Mouse (Mus musculus) kidney, embryonic 15.5 days (tissue): ENCODE results near the gene Endod1. TPM values are rescaled to one million over a fixed set of nuclear protein-coding genes. Genes with fewer than 3 reads are reported as not detected.

Experiments
- ATAC-seq: fragments of 200-750 bp; cut with Nextera tagmentation; replicated peaks from 2 replicates; pipeline ENCODE4 v1.8.0; 2017; ENCODE audit warnings: moderate TSS enrichment; ENCODE audit not compliant: low FRiP score
- H3K27ac ChIP-seq: fragments of 300-500 bp; sonication (generic); 2 replicates; pipeline ENCODE4 v1.5.1; 2015; ENCODE audit warnings: mild to moderate bottlenecking, inconsistent platforms
- H3K27me3 ChIP-seq: fragments of 300-500 bp; sonication (generic); 2 replicates; pipeline ENCODE4 v1.6.1; 2015; ENCODE audit warnings: inconsistent platforms
- H3K36me3 ChIP-seq: fragments of 300-500 bp; sonication (generic); 2 replicates; pipeline ENCODE4 v1.6.1; 2015; ENCODE audit warnings: inconsistent platforms
- H3K4me1 ChIP-seq: fragments of 300-500 bp; sonication (generic); 2 replicates; pipeline ENCODE4 v1.6.1; 2015; ENCODE audit warnings: inconsistent platforms
- H3K4me2 ChIP-seq: fragments of 300-500 bp; sonication (generic); 2 replicates; pipeline ENCODE4 v1.6.1; 2015; ENCODE audit warnings: moderate library complexity, mild to moderate bottlenecking, inconsistent platforms
- H3K4me3 ChIP-seq: fragments of 300-500 bp; sonication (generic); replicated peaks from 2 replicates; pipeline ENCODE4 v1.5.1; 2015; ENCODE audit warnings: mild to moderate bottlenecking, inconsistent platforms
- H3K9ac ChIP-seq: fragments of 300-500 bp; sonication (generic); 2 replicates; pipeline ENCODE4 v1.6.1; 2015; ENCODE audit warnings: mild to moderate bottlenecking, inconsistent platforms
- H3K9me3 ChIP-seq: fragments of 300-500 bp; sonication (generic); replicated peaks from 2 replicates; pipeline ENCODE4 v1.6.1; 2016; ENCODE audit warnings: inconsistent platforms
- WGBS: fragments of 180-500 bp; shearing (Covaris S2); methylation state at CpG from one replicate; pipeline ENCODE4 v1.1.7; 2015; ENCODE audit warnings: mixed read lengths; 5-methylcytosine and 5-hydroxymethylcytosine counted together
- polyA plus RNA-seq: library from polyadenylated mRNA; unstranded; fragments of >200 nt; fragmentation: Nextera tagmentation; extraction: Ambion mirVana; gene quantifications from 2 replicates; pipeline ENCODE4 v1.2.1, GENCODE M21; 2015

The Endod1 gene
- polyA plus RNA-seq, 1 experiment from 2014 or later = 13.3 TPM

- H3K9ac ChIP-seq = no peak overlapping the region
- H3K9me3 ChIP-seq = no peaks in the 10 kb centered on the region
- H3K27me3 ChIP-seq = 0 out of 2 replicates have a peak, but pooled peaks cover 3% of the 10 kb centered on the region
- H3K4me1 ChIP-seq = peaks cover 22% of the 10 kb centered on the region
- ATAC-seq = no peak
- 86% methylated on average over 2 of the region's 2 CpGs for WGBS
- H3K36me3 ChIP-seq = no peaks in the 10 kb centered on the region
- no peak overlapping the region for H3K4me2 ChIP-seq
- H3K27ac ChIP-seq = no peak overlapping the region
- H3K4me3 ChIP-seq = no peak overlapping the region
Observed at GRCm38 (mm10) chr9:14378151-14378550, 3.2 kb downstream of the Endod1 start.

GRCm38 (mm10) chr9:14376149-14376548 is 5.2 kb downstream of the Endod1 start:
- Histone ChIP-seq H3K4me3 (no peak overlapping the region), H3K36me3 (no peaks in the 10 kb centered on the region), H3K27me3 (no peaks in the 10 kb centered on the region), H3K4me2 (no peak overlapping the region), H3K27ac (no peak overlapping the region), H3K9me3 (no peaks in the 10 kb centered on the region), H3K4me1 (peaks cover 11% of the 10 kb centered on the region; the same call in 1 of the 2 replicates), H3K9ac (no peak overlapping the region)
- ATAC-seq = no peak
- 90% methylated on average over 4 of the region's 4 CpGs for WGBS

GRCm38 (mm10) chr9:14372440-14372839 is 8.9 kb downstream of the Endod1 start:
- no peak overlapping the region for H3K27ac ChIP-seq
- no peak overlapping the region for H3K4me2 ChIP-seq
- H3K9ac ChIP-seq = no peak overlapping the region
- no peak for ATAC-seq
- H3K4me1 ChIP-seq = 0 out of 2 replicates have a peak, but pooled peaks cover 2% of the 10 kb centered on the region
- no peak overlapping the region for H3K4me3 ChIP-seq
- H3K9me3 ChIP-seq = no peaks in the 10 kb centered on the region
- no peaks in the 10 kb centered on the region for H3K27me3 ChIP-seq
- no peaks in the 10 kb centered on the region for H3K36me3 ChIP-seq

- no peak overlapping the region for H3K4me2 ChIP-seq
- H3K4me3 ChIP-seq = no peak overlapping the region
- ATAC-seq = peak; percentile 75; the same call in 1 of the 2 replicates
Observed at GRCm38 (mm10) chr9:14369271-14369670, 12.0 kb downstream of the Endod1 start.

GRCm38 (mm10) chr9:14367850-14368249 is 13.5 kb downstream of the Endod1 start:
- no peak for ATAC-seq

More at GRCm38 (mm10) chr9:14369271-14369670, 12.0 kb downstream of the Endod1 start:
- no peak overlapping the region for H3K9ac ChIP-seq
- no peak overlapping the region for H3K27ac ChIP-seq
- no peaks in the 10 kb centered on the region for H3K27me3 ChIP-seq
- no peaks in the 10 kb centered on the region for H3K36me3 ChIP-seq
- no peaks in the 10 kb centered on the region for H3K9me3 ChIP-seq
- no peaks in the 10 kb centered on the region for H3K4me1 ChIP-seq

GRCm38 (mm10) chr9:14365481-14366125 is 15.7 kb downstream of the Endod1 start:
- Histone ChIP-seq H3K4me1 (no peaks in the 10 kb centered on the region), H3K27ac (peak overlapping the region; percentile 45; the same call in 1 of the 2 replicates), H3K27me3 (no peaks in the 10 kb centered on the region), H3K4me3 (no peak overlapping the region), H3K4me2 (no peak overlapping the region), H3K9ac (no peak overlapping the region), H3K9me3 (no peaks in the 10 kb centered on the region), H3K36me3 (no peaks in the 10 kb centered on the region)
- no peak for ATAC-seq
- WGBS = 60% methylated on average over 4 of the region's 4 CpGs

More at GRCm38 (mm10) chr9:14367850-14368249, 13.5 kb downstream of the Endod1 start:
- H3K4me3 ChIP-seq = no peak overlapping the region
- no peaks in the 10 kb centered on the region for H3K4me1 ChIP-seq
- no peak overlapping the region for H3K9ac ChIP-seq
- 95% methylated on average over 4 of the region's 4 CpGs for WGBS
- no peaks in the 10 kb centered on the region for H3K36me3 ChIP-seq
- H3K27ac ChIP-seq = no peak overlapping the region
- no peak overlapping the region for H3K4me2 ChIP-seq
- H3K27me3 ChIP-seq = no peaks in the 10 kb centered on the region
- no peaks in the 10 kb centered on the region for H3K9me3 ChIP-seq

GRCm38 (mm10) chr9:14364719-14365118 is 16.6 kb downstream of the Endod1 start:
- Histone ChIP-seq H3K9me3 (no peaks in the 10 kb centered on the region), H3K4me3 (no peak overlapping the region), H3K4me1 (no peaks in the 10 kb centered on the region), H3K36me3 (no peaks in the 10 kb centered on the region), H3K27ac (no peak overlapping the region), H3K9ac (no peak overlapping the region), H3K4me2 (no peak overlapping the region), H3K27me3 (no peaks in the 10 kb centered on the region)
- no peak for ATAC-seq
- 94% methylated on average over 9 of the region's 9 CpGs for WGBS

GRCm38 (mm10) chr9:14363540-14363939 is 17.8 kb downstream of the Endod1 start:
- ATAC-seq = no peak
- Histone ChIP-seq H3K4me3 (no peak overlapping the region), H3K4me2 (no peak overlapping the region), H3K9me3 (no peaks in the 10 kb centered on the region), H3K36me3 (no peaks in the 10 kb centered on the region), H3K27ac (no peak overlapping the region), H3K27me3 (no peaks in the 10 kb centered on the region), H3K4me1 (no peaks in the 10 kb centered on the region), H3K9ac (no peak overlapping the region)
- 81% methylated on average over 6 of the region's 6 CpGs for WGBS

GRCm38 (mm10) chr9:14362068-14362768 is 19.1 kb downstream of the Endod1 start:
- no peaks in the 10 kb centered on the region for H3K27me3 ChIP-seq
- 85% methylated on average over 8 of the region's 8 CpGs for WGBS
- no peaks in the 10 kb centered on the region for H3K9me3 ChIP-seq
- H3K9ac ChIP-seq = no peak overlapping the region
- 0 out of 2 replicates have a peak, but pooled peaks cover 1% of the 10 kb centered on the region for H3K36me3 ChIP-seq
- H3K4me1 ChIP-seq = no peaks in the 10 kb centered on the region
- no peak overlapping the region for H3K4me3 ChIP-seq
- H3K4me2 ChIP-seq = no peak overlapping the region
- no peak overlapping the region for H3K27ac ChIP-seq
- no peak for ATAC-seq

- H3K36me3 ChIP-seq = 0 out of 2 replicates have a peak, but pooled peaks cover 2% of the 10 kb centered on the region
- no peaks in the 10 kb centered on the region; the same call in 1 of the 2 replicates for H3K4me1 ChIP-seq
- H3K4me3 ChIP-seq = no peak overlapping the region
- no peaks in the 10 kb centered on the region for H3K9me3 ChIP-seq
- WGBS = 82% methylated on average over 4 of the region's 4 CpGs
- no peak overlapping the region for H3K27ac ChIP-seq
- H3K4me2 ChIP-seq = no peak overlapping the region
- ATAC-seq = no peak
- no peaks in the 10 kb centered on the region for H3K27me3 ChIP-seq
- no peak overlapping the region for H3K9ac ChIP-seq
Observed at GRCm38 (mm10) chr9:14357033-14357432, 24.3 kb downstream of the Endod1 start.

- Histone ChIP-seq H3K4me3 (no peak overlapping the region), H3K27me3 (no peaks in the 10 kb centered on the region), H3K4me1 (no peaks in the 10 kb centered on the region; the same call in 1 of the 2 replicates), H3K4me2 (no peak overlapping the region), H3K27ac (no peak overlapping the region), H3K36me3 (0 out of 2 replicates have a peak, but pooled peaks cover 2% of the 10 kb centered on the region), H3K9ac (no peak overlapping the region), H3K9me3 (no peaks in the 10 kb centered on the region)
- WGBS = 76% methylated on average over 6 of the region's 6 CpGs
- no peak for ATAC-seq
Observed at GRCm38 (mm10) chr9:14354852-14355251, 26.5 kb downstream of the Endod1 start.

GRCm38 (mm10) chr9:14352337-14352736 is 29.0 kb downstream of the Endod1 start:
- H3K27ac ChIP-seq = no peak overlapping the region
- 90% methylated on average over 1 of the region's 1 CpGs for WGBS
- no peaks in the 10 kb centered on the region for H3K27me3 ChIP-seq
- ATAC-seq = no peak
- H3K9me3 ChIP-seq = no peaks in the 10 kb centered on the region
- no peak overlapping the region for H3K9ac ChIP-seq
- H3K4me2 ChIP-seq = no peak overlapping the region
- H3K4me1 ChIP-seq = no peaks in the 10 kb centered on the region; the same call in 1 of the 2 replicates
- H3K36me3 ChIP-seq = 0 out of 2 replicates have a peak, but pooled peaks cover 2% of the 10 kb centered on the region
- H3K4me3 ChIP-seq = no peak overlapping the region
